Comparison of ENCODE assay signal across 7 mouse cellular contexts in genomic region chr11:94677607-94678145, GRCm38 (mm10). TPM values are rescaled to one million over a fixed set of nuclear protein-coding genes. Genes with fewer than 3 reads are reported as not detected.
DNase-seq lines count a peak whose midpoint lies in the region; ATAC-seq lines count a peak whose summit lies in the region.

No protein-coding gene starts in this region.

- no peaks in the 10 kb centered on the region; the same call in 1 of the 2 replicates for H3K36me3 ChIP-seq in neural tube, embryonic 11.5 days (ENCODE audit: control insufficient read depth, insufficient read depth, low read length)
- 0 out of 2 replicates have a peak, but pooled peaks cover 4% of the 10 kb centered on the region for H3K36me3 ChIP-seq in forebrain, embryonic 13.5 days (ENCODE audit: poor library complexity, severe bottlenecking)
- no peaks in the 10 kb centered on the region; the same call in 1 of the 2 replicates for H3K36me3 ChIP-seq in liver, embryonic 11.5 days (ENCODE audit: control insufficient read depth, insufficient read depth, low read length)
- H3K36me3 ChIP-seq in stomach, embryonic 15.5 days: no peaks in the 10 kb centered on the region; the same call in 1 of the 2 replicates

- H3K27me3 ChIP-seq in neural tube, embryonic 11.5 days (ENCODE audit: control insufficient read depth, insufficient read depth, low read length): no peaks in the 10 kb centered on the region
- H3K27me3 ChIP-seq in forebrain, embryonic 13.5 days: no peaks in the 10 kb centered on the region
- H3K27me3 ChIP-seq in liver, embryonic 11.5 days (replicated peaks; ENCODE audit: control insufficient read depth, insufficient read depth, low read length): no peaks in the 10 kb centered on the region
- no peaks in the 10 kb centered on the region for H3K27me3 ChIP-seq in stomach, embryonic 15.5 days (replicated peaks)

- peaks cover 11% of the 10 kb centered on the region for H3K4me1 ChIP-seq in neural tube, embryonic 11.5 days (ENCODE audit: control insufficient read depth, insufficient read depth, low read length)
- H3K4me1 ChIP-seq in forebrain, embryonic 13.5 days: peaks cover 27% of the 10 kb centered on the region
- H3K4me1 ChIP-seq in liver, embryonic 11.5 days (replicated peaks; ENCODE audit: control insufficient read depth, insufficient read depth, low read length): peaks cover 11% of the 10 kb centered on the region
- H3K4me1 ChIP-seq in stomach, embryonic 15.5 days: peaks cover 30% of the 10 kb centered on the region

- H3K4me2 ChIP-seq in neural tube, embryonic 11.5 days (ENCODE audit: low read depth): peak overlapping the region; percentile 83
- H3K4me2 ChIP-seq in forebrain, embryonic 13.5 days: peak overlapping the region; percentile 86
- peak overlapping the region; percentile 87 for H3K4me2 ChIP-seq in liver, embryonic 11.5 days
- peak overlapping the region; percentile 87 for H3K4me2 ChIP-seq in stomach, embryonic 15.5 days

- peak overlapping the region; percentile 94 for H3K4me3 ChIP-seq in neural tube, embryonic 11.5 days (ENCODE audit: low read depth, low read length)
- peak overlapping the region; percentile 90 for H3K4me3 ChIP-seq in forebrain, embryonic 13.5 days
- peak overlapping the region; percentile 96 for H3K4me3 ChIP-seq in liver, embryonic 11.5 days (ENCODE audit: low read depth, low read length)
- peak overlapping the region; percentile 94 for H3K4me3 ChIP-seq in stomach, embryonic 15.5 days (replicated peaks)

- peak overlapping the region; percentile 2; the same call in 1 of the 2 replicates for H3K9ac ChIP-seq in neural tube, embryonic 11.5 days (ENCODE audit: low read length)
- H3K9ac ChIP-seq in forebrain, embryonic 13.5 days: peak overlapping the region; percentile 98
- peak overlapping the region; percentile 96 for H3K9ac ChIP-seq in liver, embryonic 11.5 days (ENCODE audit: low read depth, low read length)
- peak overlapping the region; percentile 37; the same call in 1 of the 2 replicates for H3K9ac ChIP-seq in stomach, embryonic 15.5 days

- no peaks in the 10 kb centered on the region for H3K9me3 ChIP-seq in neural tube, embryonic 11.5 days (ENCODE audit: control insufficient read depth, low read length)
- no peaks in the 10 kb centered on the region for H3K9me3 ChIP-seq in forebrain, embryonic 13.5 days (replicated peaks)
- no peaks in the 10 kb centered on the region for H3K9me3 ChIP-seq in liver, embryonic 11.5 days (ENCODE audit: control insufficient read depth, low read length)
- H3K9me3 ChIP-seq in stomach, embryonic 15.5 days: no peaks in the 10 kb centered on the region

- DNase-seq in neural tube, embryonic 11.5 days (ENCODE audit: low spot score): no peak
- no peak for DNase-seq in neural tube, embryonic 10.5 days (ENCODE audit: extremely low spot score, low spot score)
- DNase-seq in liver, embryonic 11.5 days (ENCODE audit: low spot score): no peak
- DNase-seq in adrenal gland, postnatal 36 days: no peak
- DNase-seq in urinary bladder, adult 2 months (ENCODE audit: low spot score): no peak

- 0 out of 2 replicates have a peak overlapping the region, but pooled peaks have one; percentile 89 for H3K27ac ChIP-seq in neural tube, embryonic 11.5 days (ENCODE audit: low read depth, low read length)
- peak overlapping the region; percentile 48 for H3K27ac ChIP-seq in forebrain, embryonic 13.5 days
- no peak overlapping the region for H3K27ac ChIP-seq in liver, embryonic 11.5 days (ENCODE audit: low read depth, low read length)
- peak overlapping the region; percentile 35; the same call in 1 of the 2 replicates for H3K27ac ChIP-seq in stomach, embryonic 15.5 days

- no peak for ATAC-seq in neural tube, embryonic 11.5 days (ENCODE audit: insufficient read depth, low FRiP score, low TSS enrichment)
- no peak; the same call in 1 of the 2 replicates for ATAC-seq in forebrain, embryonic 13.5 days
- no peak for ATAC-seq in liver, embryonic 11.5 days (replicated peaks; ENCODE audit: low FRiP score)
- no peak for ATAC-seq in stomach, embryonic 15.5 days (ENCODE audit: insufficient read depth, low FRiP score, low read depth)

- 34% methylated on average over 15 of the region's 15 CpGs for WGBS in neural tube, embryonic 11.5 days
- 28% methylated on average over 15 of the region's 15 CpGs for WGBS in forebrain, embryonic 13.5 days
- 34% methylated on average over 15 of the region's 15 CpGs for WGBS in liver, embryonic 11.5 days
- 29% methylated on average over 15 of the region's 15 CpGs for WGBS in stomach, embryonic 15.5 days

RNA-seq across cellular contexts. Expression of gene Xylt2, which starts 0.4 kb away (rescaled TPM):
- 14.2 and 17.0 TPM in 2 replicates for polyA plus RNA-seq in neural tube, embryonic 11.5 days (2014; fragmentation: Nextera tagmentation; extraction: Ambion mirVana)
- polyA plus RNA-seq in forebrain, embryonic 13.5 days (2015; fragmentation: Nextera tagmentation; extraction: Ambion mirVana): 8.2 and 8.7 TPM in 2 replicates
- polyA plus RNA-seq in liver, embryonic 11.5 days (2014; fragmentation: Nextera tagmentation; extraction: Ambion mirVana): 8.8 and 10.5 TPM in 2 replicates
- 19.3 and 20.3 TPM in 2 replicates for polyA plus RNA-seq in stomach, embryonic 15.5 days (2015; fragmentation: Nextera tagmentation; extraction: Ambion mirVana)
- total RNA-seq in adrenal gland, postnatal 36 days (2021): 10 to 100 TPM; 10.6 to 14.2 TPM
- polyA plus RNA-seq in urinary bladder, adult 2 months (2012; rRNA removed): 12.7 and 15.9 TPM in 2 replicates

RNA-seq across cellular contexts. Expression of gene Eme1, which starts 23.9 kb away (rescaled TPM):
- 39.2 and 39.8 TPM in 2 replicates for polyA plus RNA-seq in neural tube, embryonic 11.5 days (2014; fragmentation: Nextera tagmentation; extraction: Ambion mirVana)
- 26.6 and 31.7 TPM in 2 replicates for polyA plus RNA-seq in forebrain, embryonic 13.5 days (2015; fragmentation: Nextera tagmentation; extraction: Ambion mirVana)
- 35.5 and 40.5 TPM in 2 replicates for polyA plus RNA-seq in liver, embryonic 11.5 days (2014; fragmentation: Nextera tagmentation; extraction: Ambion mirVana)
- 16.6 and 17.6 TPM in 2 replicates for polyA plus RNA-seq in stomach, embryonic 15.5 days (2015; fragmentation: Nextera tagmentation; extraction: Ambion mirVana)
- total RNA-seq in adrenal gland, postnatal 36 days (2021): under 1 TPM; 0.72 to 0.99 TPM
- 0.52 and 0.53 TPM in 2 replicates for polyA plus RNA-seq in urinary bladder, adult 2 months (2012; rRNA removed)

RNA-seq across cellular contexts. Expression of gene Mrpl27, which starts 24.1 kb away (rescaled TPM):
- polyA plus RNA-seq in neural tube, embryonic 11.5 days (2014; fragmentation: Nextera tagmentation; extraction: Ambion mirVana): 118 and 122 TPM in 2 replicates
- polyA plus RNA-seq in forebrain, embryonic 13.5 days (2015; fragmentation: Nextera tagmentation; extraction: Ambion mirVana): 144 and 153 TPM in 2 replicates
- polyA plus RNA-seq in liver, embryonic 11.5 days (2014; fragmentation: Nextera tagmentation; extraction: Ambion mirVana): 127 and 132 TPM in 2 replicates
- polyA plus RNA-seq in stomach, embryonic 15.5 days (2015; fragmentation: Nextera tagmentation; extraction: Ambion mirVana): 136 and 150 TPM in 2 replicates
- total RNA-seq in adrenal gland, postnatal 36 days (2021): 10 to 100 TPM; 65.6 to 90.4 TPM
- 93.5 and 105 TPM in 2 replicates for polyA plus RNA-seq in urinary bladder, adult 2 months (2012; rRNA removed)

RNA-seq across cellular contexts. Expression of gene Gm11541, which starts 26.6 kb away (rescaled TPM):
- polyA plus RNA-seq in neural tube, embryonic 11.5 days (2014; fragmentation: Nextera tagmentation; extraction: Ambion mirVana): not detected in 2 replicates
- polyA plus RNA-seq in forebrain, embryonic 13.5 days (2015; fragmentation: Nextera tagmentation; extraction: Ambion mirVana): not detected in 2 replicates
- polyA plus RNA-seq in liver, embryonic 11.5 days (2014; fragmentation: Nextera tagmentation; extraction: Ambion mirVana): 0.10 TPM in 1 of 2 replicates, not detected in the other
- 0.74 and 1.2 TPM in 2 replicates for polyA plus RNA-seq in stomach, embryonic 15.5 days (2015; fragmentation: Nextera tagmentation; extraction: Ambion mirVana)
- total RNA-seq in adrenal gland, postnatal 36 days (2021): not detected
- polyA plus RNA-seq in urinary bladder, adult 2 months (2012; rRNA removed): not detected in 2 replicates

RNA-seq across cellular contexts. Expression of gene Lrrc59, which starts 48.1 kb away (rescaled TPM):
- polyA plus RNA-seq in neural tube, embryonic 11.5 days (2014; fragmentation: Nextera tagmentation; extraction: Ambion mirVana): 207 and 220 TPM in 2 replicates
- 165 and 182 TPM in 2 replicates for polyA plus RNA-seq in forebrain, embryonic 13.5 days (2015; fragmentation: Nextera tagmentation; extraction: Ambion mirVana)
- 224 and 246 TPM in 2 replicates for polyA plus RNA-seq in liver, embryonic 11.5 days (2014; fragmentation: Nextera tagmentation; extraction: Ambion mirVana)
- polyA plus RNA-seq in stomach, embryonic 15.5 days (2015; fragmentation: Nextera tagmentation; extraction: Ambion mirVana): 223 and 264 TPM in 2 replicates
- total RNA-seq in adrenal gland, postnatal 36 days (2021): 100 to 1,000 TPM; 117 to 141 TPM
- 62.8 and 64.7 TPM in 2 replicates for polyA plus RNA-seq in urinary bladder, adult 2 months (2012; rRNA removed)

Comparison
In these comparisons a context has a peak if more than half of its experiments do, and no peak if none do; other contexts are left out.
1. H3K9ac ChIP-seq: peak in every context shown above with its lines; median percentile 98 in forebrain, embryonic 13.5 days; 96 in liver, embryonic 11.5 days; 37 in stomach, embryonic 15.5 days; 2 in neural tube, embryonic 11.5 days.
2. RNA of gene Eme1, which starts 23.9 kb away (polyA plus RNA-seq): 39.2 to 39.8 TPM in neural tube, embryonic 11.5 days, 35.5 to 40.5 TPM in liver, embryonic 11.5 days, 26.6 to 31.7 TPM in forebrain, embryonic 13.5 days and 16.6 to 17.6 TPM in stomach, embryonic 15.5 days; 0.52 to 0.53 TPM in urinary bladder, adult 2 months; every median in the first group is over 10 times any median in the second.
3. Peak in every context shown above with its lines, with median percentiles within 50 percentile points of each other: H3K4me2 ChIP-seq and H3K4me3 ChIP-seq.